19 mouse cellular contexts compared by ENCODE assay signal in genomic region chr17:88222379-88222955, GRCm38 (mm10).
"Had no signal": no experiment of that assay in that cellular context is flagged by ENCODE, and none has a peak within 500 bp of the region (broad histone marks: within the 10 kb centered on the region; RNA-seq: fewer than 3 reads in every experiment).

No protein-coding gene starts in this region.

- H3K27ac ChIP-seq: layer of hippocampus, adult 2 months; liver, embryonic 13.5 days; lung, embryonic 15.5 days; macrophage; midbrain, embryonic 15.5 days; neural tube, embryonic 12.5 days; stomach, embryonic 15.5 days had no signal

- H3K9me3 ChIP-seq: liver, embryonic 13.5 days; lung, embryonic 15.5 days; midbrain, embryonic 15.5 days; stomach, embryonic 15.5 days had no signal

- H3K4me3 ChIP-seq: layer of hippocampus, adult 2 months; liver, embryonic 13.5 days; lung, embryonic 15.5 days; megakaryocyte, embryonic 14.5 days; midbrain, embryonic 15.5 days; neural tube, embryonic 12.5 days; stomach, embryonic 15.5 days had no signal

- H3K36me3 ChIP-seq: liver, embryonic 13.5 days; lung, embryonic 15.5 days; midbrain, embryonic 15.5 days; neural tube, embryonic 12.5 days; stomach, embryonic 15.5 days had no signal

- H3K4me2 ChIP-seq: liver, embryonic 13.5 days; lung, embryonic 15.5 days; midbrain, embryonic 11.5 days; midbrain, embryonic 15.5 days; neural tube, embryonic 12.5 days; stomach, embryonic 15.5 days had no signal

- H3K4me1 ChIP-seq: liver, embryonic 13.5 days; lung, embryonic 15.5 days; megakaryocyte, embryonic 14.5 days; midbrain, embryonic 15.5 days; neural tube, embryonic 12.5 days; stomach, embryonic 15.5 days had no signal

- H3K9ac ChIP-seq: liver, embryonic 13.5 days; liver, postnatal 0 days; lung, embryonic 15.5 days; midbrain, embryonic 15.5 days; neural tube, embryonic 12.5 days; stomach, embryonic 15.5 days had no signal

- H3K27me3 ChIP-seq: liver, embryonic 13.5 days; lung, embryonic 15.5 days; megakaryocyte, embryonic 14.5 days; midbrain, embryonic 15.5 days; neural tube, embryonic 12.5 days; stomach, embryonic 15.5 days had no signal

- ATAC-seq: liver, postnatal 0 days; midbrain, embryonic 15.5 days had no signal

- DNase-seq: kidney, postnatal 36 days; left cerebral cortex, postnatal 4 days; liver; liver, embryonic 13.5 days; liver, postnatal 0 days; lung, postnatal 14 days; retina, postnatal 1 day; right cerebral cortex, postnatal 4 days; spleen, adult 18-20 months; thymus, adult 2 months; thymus, postnatal 25 days had no signal
